Mouse (Mus musculus): ENCODE data around the gene Nt5c2.

DNA sequence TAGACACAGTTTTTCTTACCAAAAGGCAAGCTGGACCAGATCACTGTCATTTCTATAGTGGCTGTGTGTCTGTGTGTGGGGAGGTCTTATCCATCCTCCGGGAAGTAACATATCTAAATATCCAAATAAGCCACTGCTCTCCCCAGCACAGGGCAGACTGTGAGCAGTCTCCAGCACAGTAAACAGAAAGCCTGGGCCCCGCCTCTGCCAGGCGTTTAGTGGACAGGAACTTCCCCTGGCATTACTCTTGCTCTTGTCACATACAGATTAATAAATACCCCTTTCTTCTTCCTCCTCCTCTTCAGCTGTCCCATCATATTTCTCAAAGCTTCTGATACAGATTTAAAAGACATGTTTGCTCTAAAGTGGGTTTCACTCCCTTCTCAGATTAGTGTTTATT, 152.4 kb downstream of the Nt5c2 start:
- TF ChIP-seq CTCF (IDR thresholded peaks at IDR 0.05; ENCODE audit: low read depth, low read length): no peak
- TF ChIP-seq GATA1 (IDR thresholded peaks at IDR 0.05; ENCODE audit: borderline replicate concordance, low read length): no peak
- TF ChIP-seq TAL1 (conservative IDR thresholded peaks at IDR 0.05; ENCODE audit: low read depth, low read length): no peak
